Mouse (Mus musculus) embryo, embryonic 10 days (tissue): ENCODE results near the gene Hist1h1b.

ENCODE experiments used
- DNase-seq: peaks from one replicate; pipeline ENCODE4 v3.0.0-alpha.2; 2015; ENCODE audit warnings: low spot score

Gene Hist1h1b

DNA sequence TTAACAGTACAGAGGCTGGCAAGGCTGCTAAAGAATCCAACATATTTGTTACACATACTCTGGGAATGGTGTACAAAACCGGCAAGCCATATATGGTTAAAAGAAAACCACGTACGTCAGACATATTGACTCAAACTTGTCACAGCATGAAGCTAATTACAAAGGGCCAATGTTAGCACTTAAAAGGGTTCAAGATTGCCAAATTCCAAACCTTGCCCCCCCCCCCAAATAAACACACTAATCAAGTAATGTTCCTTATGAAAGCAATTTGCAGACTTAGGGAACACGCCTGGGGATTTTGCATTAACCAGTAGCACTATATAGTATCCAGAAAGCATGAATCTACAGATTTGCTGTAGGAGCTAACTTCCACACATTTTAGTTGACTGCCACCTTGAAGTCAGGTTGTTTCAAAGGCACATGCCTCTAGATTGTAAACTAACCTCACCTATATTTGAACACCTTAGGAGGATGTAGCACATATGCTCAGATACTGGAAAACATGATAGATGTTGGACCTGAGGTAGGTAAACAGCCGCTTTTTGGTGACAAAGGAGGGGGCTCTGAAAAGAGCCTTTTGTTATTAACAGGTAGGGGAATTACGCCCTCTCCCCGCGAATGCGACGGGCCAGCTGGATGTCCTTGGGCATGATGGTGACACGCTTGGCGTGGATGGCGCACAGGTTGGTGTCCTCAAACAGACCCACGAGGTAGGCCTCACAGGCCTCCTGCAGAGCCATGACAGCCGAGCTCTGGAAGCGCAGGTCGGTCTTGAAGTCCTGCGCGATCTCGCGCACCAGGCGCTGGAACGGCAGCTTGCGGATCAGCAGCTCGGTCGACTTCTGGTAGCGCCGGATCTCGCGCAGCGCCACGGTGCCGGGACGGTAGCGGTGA, 2.2 kb upstream of the Hist1h1b start:
- peak; percentile 75 for DNase-seq

- peak; percentile 10 for DNase-seq
Observed at GRCm38 (mm10) chr13:21781639-21782038, 1.2 kb upstream of the Hist1h1b start.

GRCm38 (mm10) chr13:21781021-21781555, 663 bp upstream of the Hist1h1b start:
- peak; percentile 18 for DNase-seq

- DNase-seq = peak; percentile 94
Observed at GRCm38 (mm10) chr13:21778814-21779766, 1.3 kb downstream of the Hist1h1b start.

DNA sequence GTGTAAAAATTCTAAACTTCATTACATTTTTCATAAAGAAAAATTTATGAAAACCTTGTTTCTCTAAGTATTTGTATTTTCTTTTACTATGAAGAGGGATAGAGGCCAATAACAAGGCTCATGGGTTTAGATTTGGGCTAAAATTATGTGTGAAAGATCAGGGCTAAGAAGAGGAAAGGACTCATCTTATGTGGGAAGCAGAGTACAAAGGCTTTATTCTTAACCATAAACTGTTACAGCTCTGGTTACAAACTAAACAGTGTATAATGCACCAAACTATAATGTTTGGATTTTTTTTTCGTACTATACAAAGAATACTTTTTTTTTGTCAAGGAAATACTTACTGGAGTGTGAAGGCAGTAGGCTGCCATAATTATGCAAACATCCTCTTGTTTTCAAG, 24.7 kb downstream of the Hist1h1b start:
- DNase-seq = no peak

DNA sequence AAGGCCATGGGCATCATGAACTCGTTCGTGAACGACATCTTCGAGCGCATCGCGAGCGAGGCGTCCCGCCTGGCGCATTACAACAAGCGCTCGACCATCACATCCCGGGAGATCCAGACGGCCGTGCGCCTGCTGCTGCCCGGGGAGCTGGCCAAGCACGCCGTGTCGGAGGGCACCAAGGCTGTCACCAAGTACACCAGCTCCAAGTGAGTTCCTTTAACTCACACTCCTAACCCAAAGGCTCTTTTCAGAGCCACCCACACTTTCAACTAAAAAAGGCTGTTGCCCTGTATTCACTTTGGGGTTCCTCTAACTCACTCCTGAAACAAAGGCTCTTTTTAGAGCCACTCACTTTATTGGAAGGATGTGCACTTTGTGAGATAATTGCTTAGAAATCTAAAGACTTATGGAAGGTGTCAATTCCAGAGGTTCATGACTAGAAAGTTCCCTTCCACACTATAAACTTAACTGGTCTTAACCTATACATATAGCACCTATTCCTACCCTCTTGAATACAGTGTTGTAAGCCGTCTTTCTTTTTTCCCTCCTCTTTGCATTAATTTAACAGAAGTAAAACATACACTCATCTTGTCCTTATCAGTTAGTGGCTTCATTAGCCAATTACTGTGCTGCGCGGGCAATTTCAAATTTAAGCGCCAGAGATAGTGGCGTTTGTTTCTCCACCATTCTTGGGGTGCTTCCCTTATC, 26.0 kb downstream of the Hist1h1b start:
- DNase-seq = peak; percentile 56

DNA sequence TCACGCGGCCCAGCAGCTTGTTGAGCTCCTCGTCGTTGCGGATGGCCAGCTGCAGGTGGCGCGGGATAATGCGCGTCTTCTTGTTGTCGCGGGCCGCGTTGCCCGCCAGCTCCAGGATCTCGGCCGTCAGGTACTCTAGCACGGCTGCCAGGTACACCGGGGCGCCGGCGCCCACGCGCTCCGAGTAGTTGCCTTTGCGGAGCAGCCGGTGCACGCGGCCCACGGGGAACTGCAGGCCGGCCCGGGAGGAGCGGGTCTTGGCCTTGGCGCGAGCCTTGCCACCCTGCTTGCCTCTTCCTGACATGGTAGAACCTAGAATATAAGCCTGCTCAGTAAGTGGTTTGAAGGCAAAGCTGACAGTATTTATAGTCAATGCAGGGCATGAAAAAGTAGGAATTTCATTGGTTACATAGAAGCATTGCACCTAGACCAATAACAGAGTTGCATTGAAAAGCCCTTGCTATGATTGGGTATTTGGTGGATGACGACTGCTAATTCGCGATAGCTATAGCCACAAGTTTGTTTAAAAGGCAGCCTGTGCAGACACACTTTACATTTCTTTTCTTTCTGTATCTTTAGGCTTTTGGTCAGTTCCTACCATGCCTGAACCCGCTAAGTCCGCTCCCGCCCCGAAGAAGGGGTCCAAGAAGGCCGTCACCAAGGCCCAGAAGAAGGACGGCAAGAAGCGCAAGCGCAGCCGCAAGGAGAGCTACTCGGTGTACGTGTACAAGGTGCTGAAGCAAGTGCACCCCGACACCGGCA, 26.7 kb downstream of the Hist1h1b start, which contains the start of the genes Hist1h2ak and Hist1h2bn:
Gene Hist1h2ak (minus strand): TSS at position 304 of the 762 bp plus-strand sequence.
Gene Hist1h2bn (plus strand): TSS at position 600 of the 762 bp plus-strand sequence.
- peak; percentile 94 for DNase-seq

DNA sequence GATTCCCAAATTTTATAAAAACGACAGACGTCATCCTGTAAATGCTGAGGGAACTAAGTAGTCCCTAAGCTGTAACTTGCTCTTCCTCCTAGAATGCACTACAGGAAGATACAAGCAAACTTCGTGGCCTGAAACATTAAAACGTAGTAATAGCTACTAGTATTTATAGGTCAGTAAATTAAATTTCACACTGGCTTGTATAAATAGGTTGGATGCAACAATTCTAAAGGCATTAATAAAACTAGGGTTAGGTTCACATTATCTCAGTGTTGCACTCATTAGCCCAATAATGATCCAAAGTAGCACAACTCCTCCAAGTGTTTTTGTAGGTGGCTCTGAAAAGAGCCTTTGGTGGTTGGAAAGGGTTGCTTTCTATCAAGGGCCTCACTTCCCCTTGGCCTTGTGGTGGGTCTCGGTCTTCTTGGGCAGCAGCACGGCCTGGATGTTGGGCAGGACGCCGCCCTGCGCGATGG, 27.3 kb downstream of the Hist1h1b start:
- peak; percentile 31 for DNase-seq

GRCm38 (mm10) chr13:21752356-21752755, 28.1 kb downstream of the Hist1h1b start:
- peak; percentile 48 for DNase-seq

DNA sequence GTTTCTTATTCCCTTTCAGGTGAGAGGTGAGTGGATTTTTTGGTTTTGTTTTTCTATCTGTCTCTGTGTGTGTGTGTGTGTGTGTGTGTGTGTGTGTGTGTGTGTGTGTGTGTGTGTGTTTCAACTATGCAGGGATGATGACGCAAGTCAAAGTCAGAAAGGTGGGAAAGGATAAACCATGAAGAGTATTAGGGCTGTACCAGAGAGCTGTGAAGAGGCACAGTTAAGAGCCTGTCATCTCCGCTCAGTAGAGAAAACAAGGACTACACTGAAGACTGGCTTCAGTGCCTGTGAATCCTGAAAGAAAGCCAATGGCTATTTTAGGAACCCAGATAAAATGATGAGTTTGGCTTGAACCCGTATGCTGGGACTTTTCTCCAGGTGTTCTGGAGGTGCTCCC, 28.6 kb downstream of the Hist1h1b start:
- no peak for DNase-seq

GRCm38 (mm10) chr13:21751417-21751816, 29.0 kb downstream of the Hist1h1b start:
- no peak for DNase-seq

DNA sequence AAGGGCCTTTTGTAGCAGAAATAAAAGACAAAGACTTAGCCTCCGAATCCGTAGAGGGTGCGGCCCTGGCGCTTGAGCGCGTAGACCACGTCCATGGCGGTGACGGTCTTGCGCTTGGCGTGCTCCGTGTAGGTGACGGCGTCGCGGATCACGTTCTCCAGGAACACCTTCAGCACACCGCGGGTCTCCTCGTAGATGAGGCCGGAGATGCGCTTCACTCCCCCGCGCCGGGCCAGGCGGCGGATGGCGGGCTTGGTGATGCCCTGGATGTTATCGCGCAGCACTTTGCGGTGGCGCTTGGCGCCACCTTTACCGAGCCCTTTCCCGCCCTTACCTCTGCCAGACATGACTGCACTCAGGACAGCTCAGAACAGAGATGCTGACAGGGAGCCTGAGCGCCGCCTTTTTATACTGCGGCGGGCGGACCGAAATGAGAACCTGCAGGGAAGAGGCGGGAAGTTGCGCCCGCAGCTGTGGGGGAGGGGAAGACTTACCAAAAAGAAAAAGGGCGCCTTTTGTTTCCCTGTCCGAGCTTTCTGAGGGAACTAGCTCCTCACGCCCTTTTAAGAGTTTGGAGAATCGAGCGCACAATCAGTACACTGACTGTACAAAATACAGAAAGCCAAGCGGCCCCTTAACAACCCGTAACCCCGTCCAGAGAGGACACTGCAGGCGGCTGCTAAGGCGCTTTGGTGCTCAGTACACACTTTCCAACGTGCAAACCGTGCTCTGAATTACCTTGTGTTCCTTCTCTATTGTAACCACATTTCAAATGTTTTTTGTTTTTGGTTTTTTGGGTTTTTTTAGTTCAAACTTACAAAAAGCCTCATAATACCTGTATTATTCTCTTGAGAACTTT, 30.0 kb downstream of the Hist1h1b start, which contains the start of gene Hist1h4k:
Gene Hist1h4k (minus strand): TSS at position 347 of the 859 bp plus-strand sequence.
- DNase-seq = peak; percentile 91

DNA sequence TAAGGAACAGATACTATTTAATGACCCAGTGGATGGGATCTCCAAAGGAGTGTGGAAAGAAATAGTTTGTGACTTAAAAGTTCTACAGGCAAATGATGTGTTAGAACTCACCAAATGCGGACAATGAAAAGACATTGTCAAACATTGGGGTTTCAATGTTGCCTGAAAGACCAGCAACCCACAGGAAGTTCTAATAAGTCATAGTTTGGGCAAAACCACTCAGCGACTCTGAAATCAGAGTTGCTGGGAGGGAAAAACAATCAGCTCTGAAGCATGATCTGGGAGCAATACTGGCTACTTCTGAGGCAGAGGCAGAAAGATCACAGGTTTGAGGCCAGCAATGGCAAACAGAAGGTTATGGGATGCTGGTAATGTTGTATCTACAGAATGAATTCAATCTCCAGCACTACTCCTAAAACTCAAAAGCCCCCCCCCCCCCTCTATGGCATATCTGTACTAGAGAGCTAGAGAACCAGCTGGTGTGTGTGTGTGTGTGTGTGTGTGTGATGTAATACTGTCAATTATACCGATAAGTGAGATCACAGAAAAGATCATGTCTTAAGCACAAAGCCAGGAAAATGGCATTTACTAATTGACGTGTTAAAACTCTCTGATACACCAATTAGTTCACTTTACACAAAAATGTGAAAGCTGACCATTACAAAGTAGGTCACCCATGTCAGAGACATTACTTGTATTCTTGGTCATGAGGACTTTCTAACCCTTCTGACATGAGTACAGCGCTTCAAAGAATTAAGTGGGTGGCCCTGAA, 30.9 kb downstream of the Hist1h1b start:
- DNase-seq = peak; percentile 71

- DNase-seq = no peak
Observed at GRCm38 (mm10) chr13:21745006-21745405, 35.4 kb downstream of the Hist1h1b start.

GRCm38 (mm10) chr13:21734906-21735767, 45.3 kb downstream of the Hist1h1b start, which contains the start of gene Hist1h4j:
TSS of gene Hist1h4j (plus strand) at chr13:21735064.
- DNase-seq = peak; percentile 91

- DNase-seq = peak; percentile 95
Observed at GRCm38 (mm10) chr13:21734010-21734905, 46.2 kb downstream of the Hist1h1b start.

DNA sequence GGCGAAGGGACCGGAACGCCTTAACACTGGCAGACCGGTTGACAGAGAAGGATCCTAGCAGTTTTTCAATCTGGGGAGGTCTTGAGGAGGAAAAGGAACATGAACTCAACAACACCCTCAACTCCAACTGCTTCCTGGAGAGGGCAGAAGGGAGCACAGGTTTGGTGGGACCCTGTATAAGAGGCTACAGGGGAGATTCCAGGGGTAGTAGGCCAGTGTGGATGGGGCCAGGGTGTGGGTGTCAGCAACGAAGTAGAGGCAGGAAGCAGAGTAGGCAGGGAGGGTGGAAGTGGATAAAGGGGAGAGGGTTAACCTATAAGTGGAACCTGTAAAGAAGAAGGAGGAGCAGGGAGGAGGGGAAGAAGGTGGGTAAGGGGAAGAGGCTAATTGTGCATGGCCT, 47.0 kb downstream of the Hist1h1b start:
- DNase-seq = peak; percentile 64
